Mouse (Mus musculus): ENCODE results near the gene Cdc37.
"Not testable (repeated sequence)": the region's sequence is repeated elsewhere in the genome, so short reads cannot be mapped to it uniquely, and the experiment has no call there.

Gene Cdc37

GRCm38 (mm10) chr9:21149654-21150419 is at the start of gene Cdc37:
Gene Cdc37, minus strand, starts transcription at chr9:21149982.
- peak; percentile 99 for DNase-seq

- no peak for DNase-seq
Measured at GRCm38 (mm10) chr9:21198960-21199359, 49.2 kb upstream of the Cdc37 start.

GRCm38 (mm10) chr9:21197981-21198380 is 48.2 kb upstream of the Cdc37 start:
- DNase-seq = no peak

- no peak for DNase-seq
Measured at GRCm38 (mm10) chr9:21196521-21197433, 47.0 kb upstream of the Cdc37 start.

GRCm38 (mm10) chr9:21195736-21196505 is 46.1 kb upstream of the Cdc37 start:
- DNase-seq = not testable (repeated sequence)

GRCm38 (mm10) chr9:21194787-21195493 is 45.2 kb upstream of the Cdc37 start:
- no peak for DNase-seq

GRCm38 (mm10) chr9:21193786-21194185 is 44.0 kb upstream of the Cdc37 start:
- no peak for DNase-seq

- DNase-seq = no peak
Measured at GRCm38 (mm10) chr9:21190670-21191069, 40.9 kb upstream of the Cdc37 start.

- DNase-seq = peak; percentile 80
Measured at GRCm38 (mm10) chr9:21189905-21190304, 40.1 kb upstream of the Cdc37 start.

- DNase-seq = peak; percentile 96
Measured at GRCm38 (mm10) chr9:21185436-21185835, 35.7 kb upstream of the Cdc37 start.

GRCm38 (mm10) chr9:21184733-21185132 is 35.0 kb upstream of the Cdc37 start:
- DNase-seq = peak; percentile 97

- peak; percentile 98 for DNase-seq
Measured at GRCm38 (mm10) chr9:21183905-21184413, 34.2 kb upstream of the Cdc37 start.

GRCm38 (mm10) chr9:21183421-21183820 is 33.6 kb upstream of the Cdc37 start:
- DNase-seq = no peak

- peak; percentile 96 for DNase-seq
Measured at GRCm38 (mm10) chr9:21181421-21182220, 31.8 kb upstream of the Cdc37 start.

- no peak for DNase-seq
Measured at GRCm38 (mm10) chr9:21180841-21181240, 31.1 kb upstream of the Cdc37 start.

- DNase-seq = no peak
Measured at GRCm38 (mm10) chr9:21180402-21180801, 30.6 kb upstream of the Cdc37 start.

- DNase-seq = no peak
Measured at GRCm38 (mm10) chr9:21172364-21172763, 22.6 kb upstream of the Cdc37 start.

GRCm38 (mm10) chr9:21169157-21169556 is 19.4 kb upstream of the Cdc37 start:
- peak; percentile 90 for DNase-seq

- DNase-seq = peak; percentile 98
Measured at GRCm38 (mm10) chr9:21168161-21169123, 18.7 kb upstream of the Cdc37 start.
